Mouse (Mus musculus): ENCODE results near the gene Usp8. TPM values are rescaled to one million over a fixed set of nuclear protein-coding genes. Genes with fewer than 3 reads are reported as not detected.

Gene Usp8
- polyA plus RNA-seq, 1 experiment: 40.8 TPM

- DNase-seq (ENCODE audit: extremely low spot score in 1 of 2, low spot score in 1 of 2): no peak
Measured at GRCm38 (mm10) chr2:126735339-126736073, 28.4 kb downstream of the Usp8 start.

GRCm38 (mm10) chr2:126740314-126740713 lies 33.2 kb downstream of the Usp8 start:
- DNase-seq (ENCODE audit: extremely low spot score in 1 of 2, low spot score in 1 of 2): no peak

DNA sequence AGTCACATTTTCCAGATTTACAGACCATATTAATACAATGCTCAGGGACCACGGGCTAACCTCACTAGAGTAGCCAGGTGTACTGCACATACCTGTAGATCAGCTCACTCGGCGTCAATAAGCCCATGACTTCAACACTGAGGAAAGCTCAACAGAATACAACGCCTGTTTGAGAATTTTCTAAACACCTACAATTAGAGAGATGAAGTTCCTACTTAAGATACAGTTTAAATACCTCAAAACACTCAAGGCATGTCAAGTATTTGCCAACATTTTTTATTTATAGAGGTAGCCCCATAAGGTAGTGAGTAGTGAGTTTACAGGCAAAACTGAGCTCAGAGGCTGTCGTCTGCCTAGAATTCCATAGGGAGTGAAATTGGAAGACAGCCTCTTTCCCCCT lies 36.3 kb downstream of the Usp8 start:
- DNase-seq (ENCODE audit: extremely low spot score in 1 of 2, low spot score in 1 of 2): no peak

GRCm38 (mm10) chr2:126755664-126756063 lies 48.5 kb downstream of the Usp8 start:
- no peak for DNase-seq (ENCODE audit: extremely low spot score in 1 of 2, low spot score in 1 of 2)

DNA sequence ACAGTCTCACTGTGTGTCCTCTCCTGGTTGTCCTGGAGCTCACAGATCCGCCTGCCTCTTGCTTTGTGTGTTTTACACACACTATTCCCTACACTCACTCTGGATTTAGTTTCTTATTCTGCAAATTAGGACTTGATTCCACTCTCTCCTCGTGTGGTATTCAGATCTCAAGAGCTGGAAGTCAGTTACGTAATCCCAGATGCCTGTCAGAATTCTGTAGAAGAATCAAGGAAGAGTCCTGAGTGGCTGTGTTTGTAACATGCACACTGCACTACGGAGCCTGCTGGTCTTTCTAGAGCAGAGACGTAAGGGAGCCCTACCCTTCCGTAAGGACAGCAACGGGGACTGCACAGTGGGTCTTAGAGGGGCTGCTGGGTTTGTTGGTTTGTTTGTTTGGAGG lies 52.2 kb downstream of the Usp8 start:
- DNase-seq (ENCODE audit: extremely low spot score in 1 of 2, low spot score in 1 of 2): no peak

DNA sequence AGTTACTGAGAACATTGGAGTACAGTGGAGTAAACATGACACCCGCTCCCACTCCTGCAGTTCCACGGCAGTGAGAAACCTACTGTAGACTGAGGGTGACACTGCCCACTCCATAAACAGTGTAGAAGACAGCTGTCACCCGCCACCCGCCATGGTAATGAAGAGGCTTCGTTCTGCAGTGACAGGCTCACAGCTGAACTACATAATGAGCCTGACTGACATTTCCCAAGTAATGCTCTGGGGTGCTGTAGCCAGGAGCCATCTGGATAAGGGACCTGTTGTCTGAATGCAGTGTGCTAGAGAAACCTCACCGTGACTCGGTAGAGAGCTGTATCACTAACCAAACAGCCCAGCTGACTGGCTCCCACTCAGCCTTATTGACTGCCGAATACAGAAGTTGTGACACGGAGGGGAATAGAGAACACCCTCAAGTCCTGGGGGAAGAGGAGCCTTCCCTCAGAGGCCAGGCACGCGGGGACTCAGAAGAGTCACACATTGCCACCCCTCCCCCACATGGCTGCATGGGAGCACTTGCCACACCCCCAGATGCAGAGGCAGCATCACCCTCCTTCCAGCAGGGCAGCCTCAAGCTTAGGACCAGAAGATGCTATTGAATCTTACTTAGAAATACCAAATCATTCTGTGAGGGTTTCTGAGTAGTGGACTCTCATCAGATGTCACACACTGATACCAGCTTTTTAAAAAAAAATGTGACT lies 58.9 kb downstream of the Usp8 start:
- peak in 1 of 2 experiments; percentile 40 for DNase-seq (ENCODE audit: extremely low spot score in 1 of 2, low spot score in 1 of 2)

DNA sequence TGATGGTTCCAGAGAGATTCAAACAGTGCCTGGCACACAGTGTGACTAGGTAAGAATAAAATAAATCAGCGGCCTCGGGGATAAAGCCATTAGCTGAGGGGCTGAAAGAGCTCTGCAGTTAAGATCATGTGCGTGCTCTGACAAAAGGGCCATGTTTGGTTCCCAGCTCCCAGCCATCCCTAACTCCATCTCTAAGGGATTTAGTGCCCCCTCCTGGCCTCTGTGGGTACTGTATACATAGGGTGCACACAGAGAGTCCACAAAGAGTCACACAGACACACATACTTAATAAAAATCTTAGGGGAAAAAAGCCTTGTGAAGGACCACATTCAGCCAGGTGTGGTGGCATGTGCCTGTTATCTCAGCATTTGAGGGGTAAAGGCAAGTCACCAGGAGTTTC lies 60.5 kb downstream of the Usp8 start:
- DNase-seq (ENCODE audit: extremely low spot score in 1 of 2, low spot score in 1 of 2): no peak

DNA sequence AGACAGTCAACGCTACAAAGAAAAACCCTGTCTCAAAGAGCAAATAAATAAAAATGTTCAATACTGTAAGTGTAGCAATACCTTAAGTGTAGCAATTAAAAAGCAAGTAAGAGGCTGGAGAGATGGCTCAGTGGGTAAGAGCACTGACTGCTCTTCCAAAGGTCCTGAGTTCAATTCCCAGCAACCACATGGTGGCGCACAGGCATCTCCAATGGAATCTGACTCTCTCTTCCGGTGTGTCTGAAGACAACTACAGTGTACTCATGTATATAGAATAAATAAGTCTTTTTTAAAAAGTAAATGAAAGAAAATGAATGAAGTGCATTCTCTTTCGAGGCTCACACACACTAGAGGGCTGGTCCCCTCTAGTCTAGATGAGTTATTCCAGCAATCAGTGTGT lies 61.1 kb downstream of the Usp8 start:
- DNase-seq (ENCODE audit: extremely low spot score in 1 of 2, low spot score in 1 of 2): no peak

DNA sequence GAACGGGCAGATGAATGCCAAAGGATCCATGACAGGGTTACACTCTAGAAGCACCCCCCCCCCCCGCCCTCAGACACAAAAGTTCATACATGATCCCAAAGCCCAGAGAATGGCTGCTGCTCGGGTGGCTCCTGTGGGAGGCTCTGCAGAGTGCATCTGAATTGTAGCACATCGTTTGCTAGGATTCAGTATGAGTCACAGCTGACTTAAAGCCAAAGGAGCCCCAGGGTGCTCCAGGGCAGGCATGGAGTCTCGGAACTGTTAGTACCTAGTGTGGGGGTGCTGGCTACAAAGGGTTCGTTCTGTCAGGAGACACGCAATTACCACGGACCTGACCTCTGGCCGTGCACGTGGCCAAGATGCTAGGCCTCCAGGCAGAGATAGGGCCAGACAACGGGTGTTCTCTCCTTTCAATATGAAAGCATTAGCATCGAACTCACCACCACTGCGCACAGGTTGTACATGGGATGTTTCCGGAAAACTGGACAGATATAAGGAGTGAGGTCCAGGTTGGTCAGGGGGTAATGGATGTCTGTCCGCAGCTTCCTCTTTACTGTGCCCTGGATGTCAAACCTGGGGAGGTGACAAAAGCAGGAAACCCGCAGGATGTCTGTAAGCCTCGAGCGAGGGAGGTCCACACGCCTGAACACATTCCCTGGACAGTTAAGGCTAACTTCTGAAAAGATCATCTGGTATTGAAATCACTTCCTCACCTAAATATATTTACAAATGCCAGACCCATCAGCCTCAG lies 62.5 kb downstream of the Usp8 start:
- peak in 1 of 2 experiments; percentile 40 for DNase-seq (ENCODE audit: extremely low spot score in 1 of 2, low spot score in 1 of 2)

DNA sequence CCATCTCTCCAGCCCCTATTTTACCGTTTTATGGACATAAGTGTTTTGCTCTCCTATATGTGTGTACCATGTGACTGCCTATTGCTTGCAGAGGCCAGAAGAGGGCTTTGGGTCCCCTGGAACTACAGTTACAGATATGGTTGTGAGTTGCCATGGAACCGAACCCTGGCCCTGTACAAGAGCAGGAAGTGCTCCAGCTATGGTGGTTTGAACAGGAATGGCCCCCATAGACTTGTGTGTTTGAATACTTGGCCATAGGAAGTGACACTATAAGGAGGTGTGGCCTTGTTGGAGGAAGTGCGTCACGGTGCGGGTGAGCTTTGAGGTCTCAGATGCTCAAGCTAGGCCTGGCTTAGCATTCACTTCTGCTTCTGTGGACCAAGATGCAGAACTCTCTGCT lies 65.1 kb downstream of the Usp8 start:
- no peak for DNase-seq (ENCODE audit: extremely low spot score in 1 of 2, low spot score in 1 of 2)

DNA sequence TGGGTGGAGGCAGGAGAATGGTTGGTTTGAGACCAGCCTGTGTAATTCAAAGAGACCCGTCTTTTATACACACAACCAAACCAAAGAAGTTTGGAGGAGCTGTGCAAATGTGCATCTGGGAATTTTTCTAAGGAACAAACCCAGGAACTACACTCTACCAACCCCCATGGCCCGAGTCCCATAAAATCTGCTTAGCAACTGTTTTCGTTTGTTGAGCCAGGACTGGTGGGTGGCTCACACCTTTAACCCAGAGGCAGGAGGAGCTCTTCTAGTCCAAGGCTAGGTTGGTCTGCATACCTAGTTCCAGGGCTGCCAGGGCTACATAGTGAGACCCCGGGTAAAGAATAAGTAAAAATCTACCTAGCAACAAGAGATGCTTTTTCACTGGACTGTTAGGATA lies 68.8 kb downstream of the Usp8 start:
- DNase-seq (ENCODE audit: extremely low spot score in 1 of 2, low spot score in 1 of 2): no peak

- DNase-seq (ENCODE audit: extremely low spot score in 1 of 2, low spot score in 1 of 2): no peak
Measured at GRCm38 (mm10) chr2:126776416-126776815, 69.3 kb downstream of the Usp8 start.

DNA sequence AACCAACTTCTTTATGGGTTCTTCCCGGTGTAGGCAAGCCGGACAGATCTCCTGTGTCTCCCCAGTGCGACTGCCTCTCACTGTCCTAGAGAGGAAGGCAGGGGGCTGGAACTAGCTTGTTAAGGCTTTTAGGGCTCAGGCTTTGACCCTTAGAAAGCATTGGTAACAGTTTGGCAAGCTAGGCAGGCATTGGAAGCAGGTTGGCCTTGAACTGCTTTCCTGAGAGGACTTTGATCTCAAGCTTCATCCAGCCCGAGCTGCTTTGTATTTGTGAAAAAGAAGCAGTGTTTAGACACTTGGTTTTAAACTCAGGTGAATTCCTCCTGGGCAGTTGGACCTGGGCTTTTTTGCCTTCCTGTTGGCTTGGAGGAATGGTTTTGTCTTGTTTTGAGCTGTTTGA lies 71.7 kb downstream of the Usp8 start:
- DNase-seq (ENCODE audit: extremely low spot score in 1 of 2, low spot score in 1 of 2): no peak

DNA sequence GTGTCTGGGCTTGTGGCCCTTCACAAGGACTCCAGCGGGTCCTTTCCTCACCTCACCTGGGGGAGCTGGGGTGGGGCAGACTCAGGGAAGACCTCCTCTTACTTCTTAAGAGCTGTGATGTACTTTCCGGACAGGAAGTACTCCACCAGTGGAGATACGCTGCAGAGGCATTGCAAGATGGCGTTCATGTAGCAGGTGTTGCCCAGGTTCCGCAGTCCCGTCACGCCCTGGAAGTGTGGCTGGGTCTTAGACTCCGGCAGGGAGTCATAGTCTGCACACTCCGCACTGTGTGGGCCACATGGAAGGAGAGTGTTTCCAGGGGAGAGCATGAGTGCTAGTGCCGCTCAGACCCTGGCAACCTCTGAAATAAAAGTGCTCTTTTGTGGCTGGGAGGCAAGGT lies 73.2 kb downstream of the Usp8 start:
- DNase-seq (ENCODE audit: extremely low spot score in 1 of 2, low spot score in 1 of 2): no peak

GRCm38 (mm10) chr2:126781478-126781877 lies 74.3 kb downstream of the Usp8 start:
- DNase-seq (ENCODE audit: extremely low spot score in 1 of 2, low spot score in 1 of 2): no peak

GRCm38 (mm10) chr2:126782433-126782832 lies 75.3 kb downstream of the Usp8 start:
- DNase-seq (ENCODE audit: extremely low spot score in 1 of 2, low spot score in 1 of 2): peak in 1 of 2 experiments; percentile 79

GRCm38 (mm10) chr2:126783370-126783769 lies 76.2 kb downstream of the Usp8 start, which contains the start of gene Usp50:
Gene Usp50, minus strand, starts transcription at chr2:126783470.
- no peak for DNase-seq (ENCODE audit: extremely low spot score in 1 of 2, low spot score in 1 of 2)

DNA sequence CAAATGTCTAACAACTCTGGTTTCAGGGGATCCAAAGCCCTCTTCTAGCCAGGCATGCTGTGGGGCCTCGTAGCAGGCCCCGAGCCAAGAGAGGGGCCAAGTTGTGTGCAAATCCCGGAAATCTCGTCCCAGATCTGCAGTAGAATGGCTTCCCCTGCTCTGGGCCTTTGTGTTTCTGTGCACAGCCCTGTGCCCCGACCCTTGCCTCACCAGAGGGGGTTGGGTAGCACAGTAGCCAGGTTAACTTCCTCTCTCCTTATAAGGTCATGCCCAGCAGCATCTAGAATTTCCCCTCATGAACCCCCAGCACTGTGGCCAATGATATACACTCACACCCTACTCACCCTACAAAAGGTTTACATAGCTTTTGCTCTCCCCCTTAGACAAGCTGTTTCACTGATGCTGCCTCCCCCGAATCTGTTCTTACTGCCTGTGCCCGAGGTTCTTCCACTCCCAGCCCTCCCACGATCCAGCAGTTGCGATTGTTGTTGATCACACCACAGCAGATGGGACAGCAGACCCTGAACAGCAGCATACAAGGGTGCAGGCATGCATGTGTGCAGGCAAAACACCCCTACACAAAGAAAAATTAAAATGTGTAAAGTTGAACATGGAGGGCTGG lies 80.7 kb downstream of the Usp8 start:
- DNase-seq (ENCODE audit: extremely low spot score in 1 of 2, low spot score in 1 of 2): peak; percentile 54 to 57

- DNase-seq (ENCODE audit: extremely low spot score in 1 of 2, low spot score in 1 of 2): peak in 1 of 2 experiments; percentile 34
Measured at GRCm38 (mm10) chr2:126792611-126793010, 85.5 kb downstream of the Usp8 start.

- no peak for DNase-seq (ENCODE audit: extremely low spot score in 1 of 2, low spot score in 1 of 2)
Measured at GRCm38 (mm10) chr2:126795708-126796107, 88.6 kb downstream of the Usp8 start.

DNA sequence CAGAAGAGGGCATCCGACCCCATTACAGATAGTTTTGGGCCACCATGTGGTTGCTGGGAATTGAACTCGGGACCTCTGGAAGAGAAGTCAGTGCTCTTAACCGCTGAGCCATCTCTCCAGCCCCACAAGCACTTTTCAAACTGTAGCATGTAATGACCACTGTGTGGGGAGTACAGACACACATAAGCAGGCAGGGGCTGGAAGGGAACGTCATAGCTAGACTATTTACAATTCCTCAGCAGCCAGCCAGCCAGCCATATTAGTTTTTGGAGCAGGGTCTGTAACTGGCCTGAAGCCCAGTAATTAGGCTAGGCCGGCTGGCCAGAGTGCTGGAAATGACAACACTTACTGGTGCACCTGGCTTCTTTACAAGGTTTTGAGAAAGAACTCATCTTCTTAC lies 91.3 kb downstream of the Usp8 start:
- no peak for DNase-seq (ENCODE audit: extremely low spot score in 1 of 2, low spot score in 1 of 2)

Data from frontal cortex, adult 2 months (tissue).